Mouse (Mus musculus) T-helper 2 cell (primary cell): ENCODE measurements around the gene Ablim1.

Experiments
- in situ Hi-C: fragments of 300-600 bp; cut with MboI, MseI; formaldehyde crosslinking; loops from one replicate; pipeline ENCODE4 v1.15.1; 2025; ENCODE audit warnings: high pct_unique_total_duplicates

The Ablim1 gene

GRCm38 (mm10) chr19:56992978-56993545, 321.7 kb downstream of the Ablim1 start:
- in situ Hi-C loops: loop anchor here (5.0 to 25.0 kb wide), 2 partner anchors 51 to 944 kb away; no protein-coding TSS in a partner anchor

- in situ Hi-C loops: loop anchor here (5.0 to 25.0 kb wide), 2 partner anchors 48 to 947 kb away; no protein-coding TSS in a partner anchor
Observed at GRCm38 (mm10) chr19:56990367-56991111, 324.2 kb downstream of the Ablim1 start.

- in situ Hi-C loops: loop anchor here (25.0 kb wide), 1 partner anchor 948 kb away; no protein-coding TSS in a partner anchor
Observed at GRCm38 (mm10) chr19:56989171-56989570, 325.5 kb downstream of the Ablim1 start.

- in situ Hi-C loops: loop anchor here (25.0 kb wide), 1 partner anchor 953 kb away; no protein-coding TSS in a partner anchor
Observed at GRCm38 (mm10) chr19:56984229-56984628, 330.5 kb downstream of the Ablim1 start.

GRCm38 (mm10) chr19:56983757-56984156, 331.0 kb downstream of the Ablim1 start:
- in situ Hi-C loops: loop anchor here (25.0 kb wide), 1 partner anchor 954 kb away; no protein-coding TSS in a partner anchor
